Mouse (Mus musculus) myocyte (in vitro differentiated cells): ENCODE data around the gene Gm27235.

ENCODE experiments used
- MYOG ChIP-seq, 3 experiments: IDR thresholded peaks; one replicate each; pipeline ENCODE4 v1.6.1; 2011; ENCODE audit warnings: control low read depth in 2 of 3, low read depth in 2 of 3, mild to moderate bottlenecking in 2 of 3; ENCODE audit not compliant: insufficient read length in 2 of 3, control insufficient read depth in 1 of 3, insufficient read depth in 1 of 3
- POLR2A ChIP-seq: IDR thresholded peaks from one replicate; pipeline ENCODE4 v1.6.1; 2011; ENCODE audit warnings: low read depth, mild to moderate bottlenecking, control low read depth, moderate library complexity; ENCODE audit not compliant: insufficient read length
- USF1 ChIP-seq: IDR thresholded peaks from one replicate; pipeline ENCODE4 v1.6.1; 2011; ENCODE audit warnings: low read depth, mild to moderate bottlenecking, control low read depth, moderate library complexity

DNA sequence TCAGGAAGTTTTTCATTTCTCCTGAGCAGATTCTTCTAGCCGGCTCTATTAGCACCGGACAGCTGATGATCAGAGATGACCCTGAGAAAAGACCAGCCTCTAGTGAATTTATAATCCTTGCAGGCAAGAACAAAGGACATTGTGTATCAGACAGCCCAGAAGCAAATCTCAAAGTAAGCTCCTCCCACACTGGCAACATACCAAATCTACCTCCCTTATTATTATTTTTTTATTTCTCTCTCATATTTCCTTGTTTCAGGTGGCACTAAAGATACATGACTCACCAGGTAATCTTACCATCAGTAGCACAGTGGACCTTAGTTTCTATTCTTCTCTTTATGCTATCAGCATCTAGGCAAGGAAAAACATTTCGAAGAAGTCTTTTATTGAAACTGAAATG lies at the start of gene Gm27235, which contains the start of gene D730048I06Rik:
- TF ChIP-seq POLR2A (no peak), MYOG (IDR thresholded peaks at IDR 0.05; ENCODE audit: control insufficient read depth in 1 of 3, insufficient read depth in 1 of 3, insufficient read length in 2 of 3, low read depth in 2 of 3) (no peak), USF1 (no peak)
